Mouse (Mus musculus): ENCODE measurements at regions not wholly inside any gene's neighbourhood (a gene's known extent, or its start where the extent isn't known, plus 50 kb on each side); places are given as distances from the start of the nearest gene placed in this dataset.

DNA sequence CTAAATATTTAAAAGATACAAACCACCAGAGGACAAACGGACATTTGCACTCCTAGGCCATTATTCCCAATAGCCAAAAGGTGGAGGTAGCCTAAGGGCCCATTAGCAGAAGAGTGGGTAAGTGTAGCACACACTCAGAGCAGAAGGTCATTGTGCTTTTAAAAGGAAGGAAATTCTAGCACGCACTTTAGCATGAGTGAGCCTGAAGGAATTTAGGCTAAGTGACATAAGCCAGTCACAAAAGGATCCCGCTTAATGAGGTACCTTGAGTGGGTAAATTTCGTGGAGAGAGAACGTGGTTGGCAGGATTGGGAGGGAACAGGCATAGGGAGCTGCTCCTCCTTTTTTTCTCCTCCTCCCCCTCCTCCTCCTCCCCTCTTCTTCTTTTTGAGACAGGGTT, 70.4 kb upstream of the Cd28 start:
- no peaks in the 10 kb centered on the region for H3K27me3 ChIP-seq (ENCODE audit: control insufficient read depth, insufficient read depth, low read length)
- no peak for TF ChIP-seq CTCF (IDR thresholded peaks at IDR 0.05; ENCODE audit: extremely low read depth, insufficient read depth, insufficient read length, insufficient replicate concordance)
- TF ChIP-seq POLR2A (IDR thresholded peaks at IDR 0.05; ENCODE audit: low read depth, low read length) = no peak
- WGBS = 82% methylated on average over 5 of the region's 5 CpGs

DNA sequence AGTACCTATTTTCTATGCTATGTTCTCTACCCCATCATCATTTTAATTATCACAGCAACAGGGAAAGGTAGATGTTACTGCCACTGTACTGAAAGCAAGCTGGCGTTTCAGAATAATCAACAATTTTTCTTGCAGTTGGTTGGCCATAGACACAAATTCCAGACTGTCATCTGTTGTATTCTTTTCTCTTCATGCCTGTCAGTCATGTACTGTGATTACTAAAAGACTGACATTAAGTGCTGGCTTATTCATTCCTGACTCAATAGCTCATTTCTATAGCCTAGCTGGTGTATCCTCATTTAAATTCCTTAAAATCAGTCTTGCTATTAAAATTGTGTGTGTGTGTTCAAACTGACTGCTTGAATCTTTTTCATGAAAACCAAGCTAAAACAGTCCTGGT, 71.4 kb upstream of the Cd28 start:
- Histone ChIP-seq H3K36me3 (ENCODE audit: control insufficient read depth, insufficient read depth, low read length) (no peaks in the 10 kb centered on the region), H3K4me3 (ENCODE audit: extremely low read depth, insufficient read depth, insufficient read length) (no peak overlapping the region), H3K27me3 (ENCODE audit: control insufficient read depth, insufficient read depth, low read length) (no peaks in the 10 kb centered on the region), H3K4me1 (ENCODE audit: control insufficient read depth, insufficient read depth, insufficient read length) (no peaks in the 10 kb centered on the region), H3K27ac (ENCODE audit: insufficient read depth, low read length) (no peak overlapping the region)
- TF ChIP-seq CTCF (IDR thresholded peaks at IDR 0.05; ENCODE audit: extremely low read depth, insufficient read depth, insufficient read length, insufficient replicate concordance) (no peak), POLR2A (IDR thresholded peaks at IDR 0.05; ENCODE audit: low read depth, low read length) (no peak)
- DNase-seq (ENCODE audit: low read depth in 1 of 2, low spot score in 2 of 2) = no peak
- 92% methylated on average over 1 of the region's 1 CpGs for WGBS

More for the DNA sequence above, 70.4 kb upstream of the Cd28 start:
- Histone ChIP-seq H3K27ac (ENCODE audit: insufficient read depth, low read length) (no peak overlapping the region), H3K4me3 (ENCODE audit: extremely low read depth, insufficient read depth, insufficient read length) (no peak overlapping the region), H3K36me3 (ENCODE audit: control insufficient read depth, insufficient read depth, low read length) (no peaks in the 10 kb centered on the region), H3K4me1 (ENCODE audit: control insufficient read depth, insufficient read depth, insufficient read length) (no peaks in the 10 kb centered on the region)
- no peak for DNase-seq (ENCODE audit: low read depth in 1 of 2, low spot score in 2 of 2)

DNA sequence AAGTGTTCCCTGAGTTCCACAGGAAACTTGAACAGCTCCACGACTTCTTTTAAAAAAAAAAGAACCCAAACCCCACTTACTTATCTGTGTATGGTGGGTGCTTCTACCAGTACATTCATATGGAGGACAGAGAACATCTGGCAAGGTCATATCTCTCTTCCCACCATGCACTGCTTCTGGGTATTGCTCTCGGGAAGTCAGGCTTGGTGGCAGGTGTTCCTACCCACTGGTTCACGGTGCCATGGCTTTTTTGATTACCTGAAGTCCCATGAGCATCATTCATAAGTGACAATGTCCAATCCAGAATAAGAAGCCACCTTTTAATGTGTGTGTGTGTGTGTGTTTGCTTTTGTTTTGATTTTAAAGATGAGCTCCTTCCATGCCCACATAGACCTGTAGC, 73.8 kb upstream of the Cd28 start:
- TF ChIP-seq CTCF (IDR thresholded peaks at IDR 0.05; ENCODE audit: extremely low read depth, insufficient read depth, insufficient read length, insufficient replicate concordance) = no peak
- no peak for TF ChIP-seq POLR2A (IDR thresholded peaks at IDR 0.05; ENCODE audit: low read depth, low read length)
- Histone ChIP-seq H3K27ac (ENCODE audit: insufficient read depth, low read length) (no peak overlapping the region), H3K36me3 (ENCODE audit: control insufficient read depth, insufficient read depth, low read length) (no peaks in the 10 kb centered on the region), H3K4me1 (ENCODE audit: control insufficient read depth, insufficient read depth, insufficient read length) (no peaks in the 10 kb centered on the region), H3K27me3 (ENCODE audit: control insufficient read depth, insufficient read depth, low read length) (no peaks in the 10 kb centered on the region), H3K4me3 (ENCODE audit: extremely low read depth, insufficient read depth, insufficient read length) (no peak overlapping the region)
- 26% methylated on average over 3 of the region's 3 CpGs for WGBS
- DNase-seq (ENCODE audit: low read depth in 1 of 2, low spot score in 2 of 2) = no peak

DNA sequence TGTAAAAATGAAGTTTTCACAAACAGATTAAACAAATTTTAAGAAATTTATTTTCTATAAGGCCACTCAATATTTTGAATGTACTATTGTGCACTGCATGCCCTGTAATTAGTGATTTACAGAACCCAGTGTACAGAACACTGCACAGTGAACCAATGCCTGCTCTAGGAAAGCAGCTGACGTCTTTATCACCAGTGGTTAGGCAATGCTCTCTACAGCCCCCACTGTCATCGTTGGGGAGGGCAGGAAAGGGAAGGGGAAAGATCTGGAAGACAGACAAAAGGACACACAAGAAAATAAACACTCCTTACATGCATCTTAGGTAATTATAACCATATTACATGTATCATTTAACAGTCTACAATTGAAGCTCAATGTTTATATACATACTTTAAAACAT, 74.4 kb upstream of the Cd28 start:
- 27% methylated on average over 2 of the region's 2 CpGs for WGBS
- TF ChIP-seq CTCF (IDR thresholded peaks at IDR 0.05; ENCODE audit: extremely low read depth, insufficient read depth, insufficient read length, insufficient replicate concordance) (no peak), POLR2A (IDR thresholded peaks at IDR 0.05; ENCODE audit: low read depth, low read length) (no peak)

GRCm38 (mm10) chr1:60641324-60641764, 74.4 kb upstream of the Raph1 start:
- no peak for DNase-seq (ENCODE audit: low read depth in 1 of 2, low spot score in 2 of 2)
- no peak overlapping the region for H3K27ac ChIP-seq (ENCODE audit: insufficient read depth, low read length)
- no peak overlapping the region for H3K4me3 ChIP-seq (ENCODE audit: extremely low read depth, insufficient read depth, insufficient read length)
- TF ChIP-seq CTCF (IDR thresholded peaks at IDR 0.05; ENCODE audit: extremely low read depth, insufficient read depth, insufficient read length, insufficient replicate concordance) (no peak), POLR2A (IDR thresholded peaks at IDR 0.05; ENCODE audit: low read depth, low read length) (no peak)
- H3K36me3 ChIP-seq (ENCODE audit: control insufficient read depth, insufficient read depth, low read length) = no peaks in the 10 kb centered on the region
- H3K4me1 ChIP-seq (ENCODE audit: control insufficient read depth, insufficient read depth, insufficient read length) = no peaks in the 10 kb centered on the region
- 82% methylated on average over 7 of the region's 7 CpGs for WGBS
- H3K27me3 ChIP-seq (ENCODE audit: control insufficient read depth, insufficient read depth, low read length) = no peaks in the 10 kb centered on the region

More for the DNA sequence above, 74.4 kb upstream of the Cd28 start:
- no peaks in the 10 kb centered on the region for H3K4me1 ChIP-seq (ENCODE audit: control insufficient read depth, insufficient read depth, insufficient read length)
- H3K36me3 ChIP-seq (ENCODE audit: control insufficient read depth, insufficient read depth, low read length) = no peaks in the 10 kb centered on the region
- no peak for DNase-seq (ENCODE audit: low read depth in 1 of 2, low spot score in 2 of 2)
- H3K27ac ChIP-seq (ENCODE audit: insufficient read depth, low read length) = no peak overlapping the region
- no peak overlapping the region for H3K4me3 ChIP-seq (ENCODE audit: extremely low read depth, insufficient read depth, insufficient read length)
- no peaks in the 10 kb centered on the region for H3K27me3 ChIP-seq (ENCODE audit: control insufficient read depth, insufficient read depth, low read length)

DNA sequence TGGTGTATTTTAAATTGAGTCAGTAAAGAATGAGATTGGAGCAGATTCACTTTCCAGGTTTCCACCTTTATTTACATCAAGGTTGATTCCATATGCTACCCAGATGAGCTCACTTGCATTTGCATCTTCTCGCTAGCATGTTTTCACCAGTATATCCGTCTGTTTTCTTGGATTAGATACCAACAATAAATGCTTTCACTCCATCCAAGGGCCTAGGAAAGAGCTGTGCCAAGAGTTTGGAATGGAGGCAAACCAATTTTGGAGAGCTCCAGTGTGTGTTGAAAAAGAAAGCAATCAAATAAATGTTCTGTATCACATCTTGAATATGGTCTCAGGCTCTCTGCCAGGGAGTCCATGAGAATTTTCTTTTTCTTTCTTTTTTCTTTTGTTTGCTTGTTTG, 72.6 kb upstream of the Raph1 start:
- Histone ChIP-seq H3K27me3 (ENCODE audit: control insufficient read depth, insufficient read depth, low read length) (no peaks in the 10 kb centered on the region), H3K4me1 (ENCODE audit: control insufficient read depth, insufficient read depth, insufficient read length) (no peaks in the 10 kb centered on the region), H3K36me3 (ENCODE audit: control insufficient read depth, insufficient read depth, low read length) (no peaks in the 10 kb centered on the region), H3K4me3 (ENCODE audit: extremely low read depth, insufficient read depth, insufficient read length) (no peak overlapping the region), H3K27ac (ENCODE audit: insufficient read depth, low read length) (no peak overlapping the region)
- no peak for DNase-seq (ENCODE audit: low read depth in 1 of 2, low spot score in 2 of 2)
- WGBS = 93% methylated on average over 2 of the region's 2 CpGs
- TF ChIP-seq POLR2A (IDR thresholded peaks at IDR 0.05; ENCODE audit: low read depth, low read length) (no peak), CTCF (IDR thresholded peaks at IDR 0.05; ENCODE audit: extremely low read depth, insufficient read depth, insufficient read length, insufficient replicate concordance) (no peak)

GRCm38 (mm10) chr1:60639059-60639458, 72.2 kb upstream of the Raph1 start:
- Histone ChIP-seq H3K27ac (ENCODE audit: insufficient read depth, low read length) (no peak overlapping the region), H3K4me3 (ENCODE audit: extremely low read depth, insufficient read depth, insufficient read length) (no peak overlapping the region), H3K36me3 (ENCODE audit: control insufficient read depth, insufficient read depth, low read length) (no peaks in the 10 kb centered on the region), H3K27me3 (ENCODE audit: control insufficient read depth, insufficient read depth, low read length) (no peaks in the 10 kb centered on the region), H3K4me1 (ENCODE audit: control insufficient read depth, insufficient read depth, insufficient read length) (no peaks in the 10 kb centered on the region)
- WGBS = 91% methylated on average over 2 of the region's 2 CpGs
- TF ChIP-seq POLR2A (IDR thresholded peaks at IDR 0.05; ENCODE audit: low read depth, low read length) = no peak
- no peak for TF ChIP-seq CTCF (IDR thresholded peaks at IDR 0.05; ENCODE audit: extremely low read depth, insufficient read depth, insufficient read length, insufficient replicate concordance)
- DNase-seq (ENCODE audit: low read depth in 1 of 2, low spot score in 2 of 2) = no peak
